Mouse (Mus musculus): ENCODE measurements around the gene Tmem44.
A peak's percentile ranks its signal among the peaks of the same experiment; 100 is the strongest.

Tmem44 gene

GRCm38 (mm10) chr16:30549966-30550747 is 485 bp downstream of the Tmem44 start:
- peak; percentile 87 to 88 for DNase-seq

GRCm38 (mm10) chr16:30549516-30549915 is 1.1 kb downstream of the Tmem44 start:
- no peak for DNase-seq

- DNase-seq: no peak
Observed at GRCm38 (mm10) chr16:30548291-30548690, 2.4 kb downstream of the Tmem44 start.

- no peak for DNase-seq
Observed at GRCm38 (mm10) chr16:30544693-30545092, 5.9 kb downstream of the Tmem44 start.

GRCm38 (mm10) chr16:30543386-30543785 is 7.3 kb downstream of the Tmem44 start:
- no peak for DNase-seq

- DNase-seq: no peak
Observed at GRCm38 (mm10) chr16:30542826-30543225, 7.8 kb downstream of the Tmem44 start.

GRCm38 (mm10) chr16:30540107-30541001 is 10.3 kb downstream of the Tmem44 start:
- DNase-seq: peak in 1 of 2 experiments; percentile 14

- DNase-seq: peak; percentile 67 to 72
Observed at GRCm38 (mm10) chr16:30539433-30539832, 11.2 kb downstream of the Tmem44 start.

- DNase-seq: no peak
Observed at GRCm38 (mm10) chr16:30535075-30535474, 15.6 kb downstream of the Tmem44 start.

- no peak for DNase-seq
Observed at GRCm38 (mm10) chr16:30533592-30533991, 17.1 kb downstream of the Tmem44 start.

- DNase-seq: no peak
Observed at GRCm38 (mm10) chr16:30532929-30533328, 17.7 kb downstream of the Tmem44 start.

- peak; percentile 80 to 81 for DNase-seq
Observed at GRCm38 (mm10) chr16:30531761-30532406, 18.8 kb downstream of the Tmem44 start.

- peak; percentile 61 to 76 for DNase-seq
Observed at GRCm38 (mm10) chr16:30530815-30531214, 19.8 kb downstream of the Tmem44 start.

GRCm38 (mm10) chr16:30528386-30528785 is 22.3 kb downstream of the Tmem44 start:
- DNase-seq: no peak

- no peak for DNase-seq
Observed at GRCm38 (mm10) chr16:30527889-30528288, 22.8 kb downstream of the Tmem44 start.

- no peak for DNase-seq
Observed at GRCm38 (mm10) chr16:30525756-30526155, 24.9 kb downstream of the Tmem44 start.

- no peak for DNase-seq
Observed at GRCm38 (mm10) chr16:30524481-30524880, 26.2 kb downstream of the Tmem44 start.

GRCm38 (mm10) chr16:30522253-30522940 is 28.2 kb downstream of the Tmem44 start:
- no peak for DNase-seq

- peak in 1 of 2 experiments; percentile 49 for DNase-seq
Observed at GRCm38 (mm10) chr16:30521147-30521546, 29.5 kb downstream of the Tmem44 start.

GRCm38 (mm10) chr16:30520361-30520823 is 30.2 kb downstream of the Tmem44 start:
- DNase-seq: peak; percentile 83 to 88

- DNase-seq: no peak
Observed at GRCm38 (mm10) chr16:30518635-30519034, 32.0 kb downstream of the Tmem44 start.

GRCm38 (mm10) chr16:30517666-30518283 is 32.9 kb downstream of the Tmem44 start:
- no peak for DNase-seq
